Mouse (Mus musculus) midbrain, embryonic 13.5 days (tissue): ENCODE results near the gene Fam81a. TPM values are rescaled to one million over a fixed set of nuclear protein-coding genes. Genes with fewer than 3 reads are reported as not detected.

Experiments used
- ATAC-seq: fragments of 200-750 bp; cut with Nextera tagmentation; 2 replicates; pipeline ENCODE4 v1.8.0; 2017; ENCODE audit warnings: mild to moderate bottlenecking, moderate TSS enrichment, moderate library complexity
- H3K27ac ChIP-seq: fragments of 300-500 bp; sonication (generic); 2 replicates; pipeline ENCODE4 v1.5.1; 2015; ENCODE audit warnings: inconsistent platforms, mild to moderate bottlenecking, moderate library complexity
- H3K27me3 ChIP-seq: fragments of 300-500 bp; sonication (generic); 2 replicates; pipeline ENCODE4 v1.6.1; 2015; ENCODE audit warnings: mild to moderate bottlenecking, inconsistent platforms
- H3K36me3 ChIP-seq: fragments of 300-500 bp; sonication (generic); 2 replicates; pipeline ENCODE4 v1.6.1; 2015; ENCODE audit warnings: mild to moderate bottlenecking, inconsistent platforms
- H3K4me1 ChIP-seq: fragments of 300-500 bp; sonication (generic); replicated peaks from 2 replicates; pipeline ENCODE4 v1.6.1; 2015; ENCODE audit warnings: inconsistent platforms
- H3K4me2 ChIP-seq: fragments of 300-500 bp; sonication (generic); replicated peaks from 2 replicates; pipeline ENCODE4 v1.6.1; 2015; ENCODE audit warnings: moderate library complexity, mild to moderate bottlenecking, inconsistent platforms
- H3K4me3 ChIP-seq: fragments of 300-500 bp; sonication (generic); replicated peaks from 2 replicates; pipeline ENCODE4 v1.5.1; 2015; ENCODE audit warnings: mild to moderate bottlenecking, inconsistent platforms
- H3K9ac ChIP-seq: fragments of 300-500 bp; sonication (generic); replicated peaks from 2 replicates; pipeline ENCODE4 v1.6.1; 2015; ENCODE audit warnings: mild to moderate bottlenecking, inconsistent platforms
- H3K9me3 ChIP-seq: fragments of 300-500 bp; sonication (generic); 2 replicates; pipeline ENCODE4 v1.6.1; 2016; ENCODE audit warnings: mild to moderate bottlenecking, inconsistent platforms
- WGBS: fragments of 180-500 bp; shearing (Covaris S2); methylation state at CpG from one replicate; pipeline ENCODE4 v1.1.7; 2015; 5-methylcytosine and 5-hydroxymethylcytosine counted together
- polyA plus RNA-seq: library from polyadenylated mRNA; unstranded; fragments of >200 nt; fragmentation: Nextera tagmentation; extraction: Ambion mirVana; gene quantifications from 2 replicates; pipeline ENCODE4 v1.2.1, GENCODE M21; 2015

The Fam81a gene
- polyA plus RNA-seq, 1 experiment from 2014 or later: 5.1 TPM

- H3K27me3 ChIP-seq: no peaks in the 10 kb centered on the region
- no peaks in the 10 kb centered on the region for H3K9me3 ChIP-seq
- H3K4me1 ChIP-seq: peaks cover 13% of the 10 kb centered on the region
- no peaks in the 10 kb centered on the region for H3K36me3 ChIP-seq
- H3K4me2 ChIP-seq: no peak overlapping the region
- H3K9ac ChIP-seq: peak overlapping the region; percentile 1; the same call in 1 of the 2 replicates
- no peak for ATAC-seq
- 58% methylated on average over 6 of the region's 6 CpGs for WGBS
- H3K27ac ChIP-seq: no peak overlapping the region
- no peak overlapping the region for H3K4me3 ChIP-seq
Measured at GRCm38 (mm10) chr9:70048751-70049415, 93.5 kb downstream of the Fam81a start.

- 52% methylated on average over 5 of the region's 5 CpGs for WGBS
- Histone ChIP-seq H3K4me1 (peaks cover 13% of the 10 kb centered on the region), H3K9ac (no peak overlapping the region), H3K36me3 (no peaks in the 10 kb centered on the region), H3K9me3 (no peaks in the 10 kb centered on the region), H3K4me2 (no peak overlapping the region), H3K27ac (no peak overlapping the region), H3K27me3 (no peaks in the 10 kb centered on the region), H3K4me3 (no peak overlapping the region)
- no peak for ATAC-seq
Measured at GRCm38 (mm10) chr9:70048280-70048679, 94.1 kb downstream of the Fam81a start.

GRCm38 (mm10) chr9:70047839-70048238 lies 94.5 kb downstream of the Fam81a start:
- Histone ChIP-seq H3K9me3 (no peaks in the 10 kb centered on the region), H3K27me3 (no peaks in the 10 kb centered on the region), H3K9ac (no peak overlapping the region), H3K36me3 (no peaks in the 10 kb centered on the region), H3K27ac (no peak overlapping the region), H3K4me1 (peaks cover 13% of the 10 kb centered on the region), H3K4me3 (no peak overlapping the region), H3K4me2 (no peak overlapping the region)
- 75% methylated on average over 3 of the region's 3 CpGs for WGBS
- no peak for ATAC-seq

GRCm38 (mm10) chr9:70046255-70046654 lies 96.1 kb downstream of the Fam81a start:
- Histone ChIP-seq H3K27ac (no peak overlapping the region), H3K4me1 (peaks cover 13% of the 10 kb centered on the region), H3K9ac (no peak overlapping the region), H3K36me3 (no peaks in the 10 kb centered on the region), H3K4me2 (no peak overlapping the region), H3K9me3 (no peaks in the 10 kb centered on the region), H3K27me3 (no peaks in the 10 kb centered on the region), H3K4me3 (no peak overlapping the region)
- no peak for ATAC-seq
- 94% methylated on average over 6 of the region's 6 CpGs for WGBS

GRCm38 (mm10) chr9:70044865-70045264 lies 97.5 kb downstream of the Fam81a start:
- Histone ChIP-seq H3K4me2 (no peak overlapping the region), H3K36me3 (no peaks in the 10 kb centered on the region), H3K4me3 (no peak overlapping the region), H3K27ac (no peak overlapping the region), H3K4me1 (peaks cover 9% of the 10 kb centered on the region), H3K9ac (no peak overlapping the region), H3K27me3 (no peaks in the 10 kb centered on the region), H3K9me3 (no peaks in the 10 kb centered on the region)
- WGBS: 86% methylated on average over 2 of the region's 2 CpGs
- no peak for ATAC-seq

- H3K27me3 ChIP-seq: no peaks in the 10 kb centered on the region
Measured at GRCm38 (mm10) chr9:70042935-70043334, 99.4 kb downstream of the Fam81a start.

GRCm38 (mm10) chr9:70042137-70042536 lies 100.2 kb downstream of the Fam81a start:
- WGBS: 94% methylated on average over 4 of the region's 4 CpGs
- Histone ChIP-seq H3K4me2 (no peak overlapping the region), H3K9ac (no peak overlapping the region), H3K4me1 (no peaks in the 10 kb centered on the region), H3K36me3 (no peaks in the 10 kb centered on the region), H3K27ac (no peak overlapping the region), H3K4me3 (no peak overlapping the region), H3K9me3 (no peaks in the 10 kb centered on the region), H3K27me3 (no peaks in the 10 kb centered on the region)
- ATAC-seq: no peak

More at GRCm38 (mm10) chr9:70042935-70043334, 99.4 kb downstream of the Fam81a start:
- Histone ChIP-seq H3K4me1 (no peaks in the 10 kb centered on the region), H3K9me3 (no peaks in the 10 kb centered on the region), H3K4me2 (no peak overlapping the region), H3K27ac (no peak overlapping the region), H3K36me3 (no peaks in the 10 kb centered on the region), H3K9ac (no peak overlapping the region), H3K4me3 (no peak overlapping the region)
- WGBS: 70% methylated on average over 1 of the region's 1 CpGs
- ATAC-seq: no peak

GRCm38 (mm10) chr9:70040570-70040969 lies 101.8 kb downstream of the Fam81a start:
- no peak overlapping the region for H3K4me2 ChIP-seq
- no peaks in the 10 kb centered on the region for H3K27me3 ChIP-seq
- H3K9me3 ChIP-seq: no peaks in the 10 kb centered on the region
- no peak overlapping the region for H3K27ac ChIP-seq
- H3K36me3 ChIP-seq: no peaks in the 10 kb centered on the region
- H3K9ac ChIP-seq: no peak overlapping the region
- no peak for ATAC-seq
- H3K4me3 ChIP-seq: no peak overlapping the region
- H3K4me1 ChIP-seq: no peaks in the 10 kb centered on the region
- WGBS: 90% methylated on average over 11 of the region's 11 CpGs

GRCm38 (mm10) chr9:70039597-70040385 lies 102.6 kb downstream of the Fam81a start:
- H3K9me3 ChIP-seq: no peaks in the 10 kb centered on the region
- H3K36me3 ChIP-seq: no peaks in the 10 kb centered on the region
- no peak overlapping the region for H3K9ac ChIP-seq
- no peak overlapping the region for H3K27ac ChIP-seq
- no peak overlapping the region for H3K4me3 ChIP-seq
- H3K27me3 ChIP-seq: no peaks in the 10 kb centered on the region
- no peak for ATAC-seq
- H3K4me2 ChIP-seq: no peak overlapping the region
- 86% methylated on average over 6 of the region's 6 CpGs for WGBS
- H3K4me1 ChIP-seq: no peaks in the 10 kb centered on the region

Other genes starting within 250 kb of the Fam81a start
- gene Bnip2, start 153.1 kb downstream of the Fam81a start, polyA plus RNA-seq: 97.5 and 101 TPM in 2 replicates
- 201 and 205 TPM in 2 replicates for gene Gtf2a2, start 130.0 kb downstream of the Fam81a start, polyA plus RNA-seq
- not detected in 2 replicates for gene Gcnt3, start 104.5 kb downstream of the Fam81a start, polyA plus RNA-seq
- 6.0 and 6.1 TPM in 2 replicates for gene Myo1e, start 64.8 kb upstream of the Fam81a start, polyA plus RNA-seq